Mouse (Mus musculus): ENCODE results near the gene Stard8. TPM values are rescaled to one million over a fixed set of nuclear protein-coding genes. Genes with fewer than 3 reads are reported as not detected.
"Not testable (repeated sequence)": the region's sequence is repeated elsewhere in the genome, so short reads cannot be mapped to it uniquely, and the experiment has no call there.

Stard8 gene
- total RNA-seq, 2 experiments from 2014 or later = 7.6 to 9.0 TPM

DNA sequence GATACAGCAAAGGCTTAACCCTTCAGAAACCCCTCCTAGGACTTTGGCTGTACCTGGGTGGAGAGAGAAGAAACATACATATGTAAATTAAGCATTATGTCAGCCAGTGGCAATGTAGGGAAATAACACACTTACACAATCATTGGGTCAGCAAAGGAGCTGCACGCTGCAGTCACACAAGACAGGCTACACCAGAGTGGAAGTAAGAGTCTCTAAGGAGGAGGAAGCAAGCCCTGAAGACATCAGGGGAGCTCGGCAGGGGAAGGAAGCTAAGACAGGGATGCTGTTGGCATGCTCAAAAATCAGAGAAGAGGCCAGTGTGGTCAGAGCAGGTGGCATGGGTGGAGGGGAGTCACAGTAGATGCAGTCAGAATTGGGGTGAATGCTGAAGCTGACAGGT lies 89.7 kb downstream of the Stard8 start:
- no peak overlapping the region for H3K4me3 ChIP-seq
- no peak for DNase-seq (ENCODE audit: low spot score in 2 of 2)
- H3K27ac ChIP-seq = no peak overlapping the region
- no peak for TF ChIP-seq CTCF (conservative IDR thresholded peaks at IDR 0.05)

DNA sequence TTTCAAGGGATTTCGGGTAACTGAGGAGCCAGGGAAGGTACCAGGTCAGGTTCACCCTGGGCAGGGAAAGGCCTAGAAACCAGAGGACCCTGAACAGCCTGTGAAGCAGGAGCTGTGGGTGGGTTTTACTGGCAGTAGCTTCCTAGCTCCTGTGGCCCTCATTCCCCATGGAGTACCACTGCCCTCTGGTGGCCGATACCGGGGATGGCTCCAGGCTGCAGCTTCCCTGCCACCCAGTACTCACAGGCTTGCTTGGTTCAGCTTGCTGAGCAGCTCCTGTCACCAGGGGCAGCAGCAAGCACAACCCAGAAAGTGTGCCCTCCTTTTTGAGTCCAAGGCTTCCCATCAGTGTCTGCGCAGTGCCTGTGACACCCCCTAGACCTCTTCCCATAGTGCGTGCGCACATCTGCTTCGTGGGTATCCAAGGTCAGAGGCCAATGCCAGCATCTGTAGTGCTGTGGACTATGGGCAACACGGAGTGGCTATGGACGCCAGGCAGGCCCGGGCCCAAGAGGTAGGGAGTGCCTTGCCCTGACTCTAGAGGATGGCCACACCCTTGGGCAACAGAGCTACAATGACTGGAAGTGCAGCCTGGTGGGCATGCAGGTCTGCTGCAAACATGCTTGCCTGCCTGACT lies 108.2 kb downstream of the Stard8 start:
- H3K4me3 ChIP-seq; DNase-seq (ENCODE audit: low spot score in 2 of 2); H3K27ac ChIP-seq: not testable (repeated sequence)
- TF ChIP-seq CTCF (conservative IDR thresholded peaks at IDR 0.05) = peak; percentile 28

GRCm38 (mm10) chrX:99119510-99119909 lies 116.5 kb downstream of the Stard8 start:
- no peak overlapping the region for H3K4me3 ChIP-seq
- TF ChIP-seq CTCF (conservative IDR thresholded peaks at IDR 0.05) = no peak
- H3K27ac ChIP-seq = no peak overlapping the region
- no peak for DNase-seq (ENCODE audit: low spot score in 2 of 2)

Other genes starting within 250 kb of the Stard8 start
- 10 to 100 TPM; 39.6 to 41.3 TPM for gene Ophn1, start 112.2 kb upstream of the Stard8 start, total RNA-seq (2021)
- gene Yipf6, start 66.9 kb upstream of the Stard8 start, total RNA-seq (2021) = 10 to 100 TPM; 36.8 to 40.5 TPM
- gene Efnb1, start 132.9 kb downstream of the Stard8 start, total RNA-seq (2021) = 10 to 100 TPM; 11.8 to 17.5 TPM

All from layer of hippocampus, adult 2 months (tissue).